Mouse (Mus musculus): ENCODE data around the gene Ngly1.

The Ngly1 gene

DNA sequence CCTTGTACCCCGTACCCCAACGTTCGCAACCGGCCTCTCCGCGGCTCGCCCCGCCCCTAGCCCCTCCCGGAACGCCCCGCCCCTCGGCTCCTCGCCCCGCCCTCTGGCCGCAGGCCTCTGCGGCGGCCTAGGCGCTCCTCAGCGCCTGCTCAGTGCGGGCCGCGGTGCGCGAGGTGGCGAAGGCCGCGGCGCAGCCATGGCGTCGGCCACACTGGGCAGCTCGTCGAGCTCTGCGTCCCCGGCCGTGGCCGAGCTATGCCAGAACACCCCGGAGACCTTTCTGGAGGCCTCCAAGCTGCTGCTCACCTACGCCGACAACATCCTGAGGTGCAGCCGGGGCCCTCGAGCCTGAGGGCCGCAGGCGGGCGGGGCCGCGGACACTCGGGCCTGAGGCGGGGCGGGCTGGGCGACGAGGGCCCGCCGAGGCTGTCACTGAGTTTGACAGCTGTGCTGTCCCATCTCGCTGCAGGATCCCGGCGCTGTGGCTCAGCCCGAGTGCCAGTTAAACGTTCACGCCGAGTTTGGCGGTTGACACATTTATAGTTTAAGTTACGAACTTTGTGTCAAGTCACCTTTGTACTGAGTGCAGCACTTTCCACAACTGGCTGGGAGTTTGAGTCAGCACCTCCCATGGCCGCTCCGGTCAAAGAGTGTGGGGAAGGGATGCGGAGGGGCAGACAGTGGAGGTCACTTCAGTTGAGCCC, at the start of gene Ngly1, which contains the start of gene Oxsm:
TSS of gene Ngly1 (plus strand) at position 110 of the 704 bp plus-strand sequence.
TSS of gene Oxsm (minus strand) at position 638 of the 704 bp plus-strand sequence.
- DNase-seq: peak; percentile 87 to 90

DNA sequence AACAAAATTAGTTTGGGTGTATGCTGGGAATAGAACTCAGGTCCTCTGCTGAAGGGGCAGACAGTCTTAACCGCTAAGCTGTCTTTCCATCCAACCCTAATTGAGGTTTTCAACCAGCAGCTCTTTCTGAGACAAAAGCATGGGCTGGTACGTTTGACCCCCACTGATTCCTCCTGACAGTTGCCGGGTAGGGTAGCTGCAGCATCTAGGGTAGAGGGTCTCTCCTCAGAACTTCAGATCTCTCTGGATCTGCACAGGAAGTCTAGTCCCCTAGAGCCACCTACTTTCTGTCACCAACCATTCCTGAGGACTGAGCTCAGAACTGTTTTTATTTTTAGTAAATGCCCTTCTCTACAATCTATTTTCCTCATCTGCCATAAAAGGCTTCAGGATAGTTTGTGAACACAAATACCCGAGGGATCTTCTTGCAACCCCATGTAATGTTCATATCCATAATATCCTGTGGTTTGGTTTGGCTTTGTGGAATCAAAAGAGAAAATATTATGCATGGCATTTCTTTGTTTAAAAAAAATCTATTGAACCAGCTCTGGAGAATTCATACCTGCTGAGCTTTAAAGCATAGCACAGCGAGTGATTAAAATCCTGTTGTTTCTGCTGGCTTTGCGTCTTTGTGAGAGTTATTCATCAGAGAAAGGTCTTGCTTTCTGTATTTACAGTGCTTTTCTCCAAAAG, 48.7 kb upstream of the Ngly1 start:
- DNase-seq: no peak

DNA sequence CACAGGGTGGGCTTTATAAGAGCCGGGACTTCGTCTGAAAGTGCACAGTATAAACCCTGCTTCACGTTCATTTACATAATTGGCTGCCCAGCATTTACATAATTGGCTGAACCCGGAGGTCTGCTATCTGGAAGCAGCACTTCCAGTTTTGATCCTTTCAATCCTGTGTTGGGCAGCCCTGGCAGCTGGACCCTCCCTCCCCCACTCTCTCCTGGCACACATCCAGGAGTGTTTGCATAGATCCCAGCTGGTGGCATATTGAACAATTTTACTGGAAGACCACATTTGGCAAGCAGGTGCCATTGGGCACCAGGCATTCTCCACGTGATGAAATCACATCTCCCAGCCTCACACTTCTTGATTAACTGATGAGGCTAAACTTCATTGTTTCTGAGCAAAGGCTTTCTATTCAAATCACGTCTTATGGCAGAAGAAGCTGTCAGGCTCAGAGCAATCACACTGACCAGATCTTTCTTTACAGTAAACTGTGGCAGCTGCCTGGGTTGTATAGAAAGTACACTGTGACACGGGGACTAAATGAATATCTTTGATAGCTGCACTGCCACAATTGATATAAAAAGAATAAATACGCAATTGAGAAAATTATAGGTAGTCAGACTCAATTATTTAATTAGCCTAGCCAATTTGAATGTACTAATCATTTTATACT, 48.0 kb upstream of the Ngly1 start:
- DNase-seq: no peak

DNA sequence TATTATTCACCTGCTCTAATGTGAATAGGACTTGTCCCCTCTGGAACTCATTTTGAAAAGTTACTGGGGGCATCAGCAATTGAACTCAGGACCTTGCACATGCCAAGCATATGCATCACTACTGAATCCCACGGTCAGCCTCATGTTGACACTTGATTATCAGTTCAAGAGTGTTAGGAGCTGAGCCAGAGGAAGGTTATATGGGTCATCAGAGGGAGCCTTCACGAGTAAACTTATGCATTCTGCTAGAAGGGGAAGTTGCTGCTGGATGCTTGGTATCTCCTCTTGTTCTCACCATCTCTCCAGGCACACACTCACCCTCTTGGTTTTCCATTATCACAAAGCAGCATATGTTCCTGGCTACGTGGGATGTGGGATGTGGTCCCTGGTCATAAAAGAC, 47.4 kb upstream of the Ngly1 start:
- no peak for DNase-seq

DNA sequence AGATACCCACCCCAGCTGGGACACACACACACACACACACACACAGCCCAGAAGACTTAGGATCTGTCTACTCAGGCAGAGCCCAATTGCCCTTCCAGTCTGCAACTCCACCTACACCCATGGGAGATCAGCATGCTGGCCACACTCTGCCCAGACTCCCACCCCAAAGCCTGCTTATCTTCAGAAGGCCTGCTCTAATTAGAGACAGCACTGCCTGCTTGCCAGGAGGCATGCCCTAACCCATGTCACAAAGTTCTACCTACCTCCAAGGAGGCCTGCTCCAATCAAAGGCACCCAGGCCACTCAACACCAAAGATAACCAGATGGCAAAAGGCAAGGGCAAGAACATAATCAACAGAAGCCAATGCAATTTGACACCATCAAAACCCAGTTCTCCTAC, 41.4 kb upstream of the Ngly1 start:
- DNase-seq: no peak

DNA sequence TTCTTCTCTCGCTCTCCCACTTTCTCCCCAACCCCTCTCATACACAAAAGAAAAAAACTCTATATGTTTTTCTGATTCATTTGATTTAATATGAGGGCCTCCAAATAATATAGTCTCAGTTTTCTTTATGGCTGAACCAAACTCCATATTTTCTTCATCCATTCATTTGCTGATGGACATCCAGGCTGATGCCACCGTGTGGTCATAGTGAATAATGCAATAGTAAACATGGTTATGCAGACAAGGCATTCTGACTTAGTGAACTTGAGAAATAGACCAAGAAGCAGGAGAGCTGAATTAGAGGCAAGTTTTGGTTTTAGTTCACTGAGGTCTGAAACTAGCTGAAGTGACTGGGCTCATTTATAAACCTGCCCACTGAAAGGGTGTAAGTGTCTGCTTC, 30.1 kb upstream of the Ngly1 start:
- DNase-seq: peak; percentile 28 to 43

DNA sequence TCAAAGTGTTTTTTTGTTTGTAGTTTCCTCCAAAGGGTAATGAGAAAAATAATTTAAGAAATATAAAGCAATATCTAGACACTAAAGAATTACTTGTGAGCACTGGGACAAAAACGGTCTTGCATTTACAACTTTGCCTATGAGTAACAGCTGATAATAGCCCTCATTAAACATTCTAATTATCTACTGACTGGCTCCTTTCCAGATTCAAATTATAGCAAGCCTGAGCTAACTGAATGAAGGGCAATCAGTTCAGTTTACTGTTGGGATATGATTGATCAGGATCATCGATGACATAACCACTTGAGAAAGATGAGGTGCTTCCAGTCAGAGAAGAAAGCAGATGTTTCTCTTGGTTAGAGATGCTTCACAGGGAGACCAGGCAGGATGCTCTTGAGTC, 19.7 kb upstream of the Ngly1 start:
- DNase-seq: no peak

DNA sequence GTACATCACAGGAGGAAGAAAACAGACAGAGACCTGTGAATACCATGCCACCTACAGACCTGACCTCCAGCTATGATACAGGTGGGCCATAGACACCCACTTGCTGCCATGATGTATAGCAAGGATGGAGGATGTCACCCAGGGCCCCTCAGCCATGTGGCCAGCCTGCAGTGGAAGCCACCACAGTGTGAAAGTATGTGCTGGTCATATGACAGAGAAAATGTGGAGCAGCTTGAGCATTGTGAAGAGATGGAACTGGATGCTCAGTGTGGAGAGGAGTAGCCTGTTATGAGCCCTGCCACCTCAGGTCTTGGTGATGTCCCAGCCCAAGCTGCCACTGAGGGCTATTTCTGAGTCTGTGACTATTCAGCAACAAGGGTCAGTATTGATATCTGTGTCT, 18.5 kb upstream of the Ngly1 start:
- no peak for DNase-seq

DNA sequence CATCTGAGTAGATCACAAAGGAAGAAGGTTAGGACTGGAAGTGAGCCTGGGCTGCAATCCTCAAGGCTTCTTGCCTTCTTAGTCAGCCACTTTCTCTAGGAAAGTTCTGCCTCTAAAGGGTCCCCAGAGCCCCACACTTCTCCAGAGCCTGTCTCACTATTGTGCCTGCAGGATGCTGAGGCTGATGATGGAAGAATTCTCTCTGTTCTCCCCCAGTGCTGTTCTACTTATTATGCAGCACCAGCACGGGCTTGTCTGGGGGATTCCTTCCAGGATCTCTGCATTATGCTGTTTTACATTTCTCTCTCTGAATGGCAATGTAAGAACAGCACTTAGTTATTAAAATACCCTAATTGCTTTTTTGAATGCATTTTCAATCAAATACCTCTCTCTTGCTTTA, 15.6 kb upstream of the Ngly1 start:
- DNase-seq: no peak

DNA sequence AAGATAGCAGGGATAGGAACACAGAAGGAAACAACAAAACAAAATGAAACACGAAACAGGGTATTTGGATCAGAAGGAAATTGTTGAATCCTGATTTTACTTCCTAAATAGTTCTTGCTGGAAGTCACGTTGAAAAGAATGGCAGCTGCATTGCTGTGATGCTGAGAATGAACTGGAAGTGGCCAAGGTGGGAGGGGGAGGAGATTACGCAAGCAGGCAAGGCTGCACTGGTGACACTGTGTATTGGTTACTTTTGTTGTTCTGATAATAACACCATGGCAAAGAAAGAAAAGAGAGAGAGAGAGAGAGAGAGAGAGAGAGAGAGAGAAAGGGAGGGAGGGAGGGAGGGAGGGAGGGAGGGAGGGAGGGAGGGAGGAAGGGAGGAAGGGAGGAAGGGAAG, 12.6 kb upstream of the Ngly1 start:
- no peak for DNase-seq

DNA sequence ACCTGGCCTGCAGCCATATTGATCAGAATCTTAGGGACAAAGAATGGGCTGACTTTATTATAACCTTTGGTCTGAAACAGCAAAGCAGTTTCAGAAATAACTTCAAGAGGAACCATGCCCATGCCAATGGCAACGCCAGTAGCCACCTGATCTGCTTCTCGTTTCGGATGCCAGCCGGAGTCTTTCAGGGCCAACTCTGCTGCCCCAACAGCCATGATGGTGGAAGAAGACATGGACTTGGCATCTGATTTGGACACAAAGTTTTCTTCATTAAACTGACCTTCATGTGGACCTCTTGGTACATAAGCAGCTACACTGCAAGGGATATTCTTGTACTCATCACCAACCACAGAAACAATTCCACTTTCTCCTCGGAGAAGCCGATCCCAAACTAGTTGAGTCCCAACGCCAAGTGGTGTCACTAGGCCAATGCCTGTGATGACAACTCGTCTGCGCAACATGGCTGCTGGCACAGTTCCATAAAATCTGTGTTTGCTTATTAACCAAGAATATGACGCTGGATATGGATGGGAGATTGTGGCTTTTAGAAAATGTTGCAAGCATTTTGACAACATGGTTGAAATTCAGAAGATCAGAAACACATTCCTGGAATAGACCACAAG, 6.8 kb upstream of the Ngly1 start:
- no peak for DNase-seq

DNA sequence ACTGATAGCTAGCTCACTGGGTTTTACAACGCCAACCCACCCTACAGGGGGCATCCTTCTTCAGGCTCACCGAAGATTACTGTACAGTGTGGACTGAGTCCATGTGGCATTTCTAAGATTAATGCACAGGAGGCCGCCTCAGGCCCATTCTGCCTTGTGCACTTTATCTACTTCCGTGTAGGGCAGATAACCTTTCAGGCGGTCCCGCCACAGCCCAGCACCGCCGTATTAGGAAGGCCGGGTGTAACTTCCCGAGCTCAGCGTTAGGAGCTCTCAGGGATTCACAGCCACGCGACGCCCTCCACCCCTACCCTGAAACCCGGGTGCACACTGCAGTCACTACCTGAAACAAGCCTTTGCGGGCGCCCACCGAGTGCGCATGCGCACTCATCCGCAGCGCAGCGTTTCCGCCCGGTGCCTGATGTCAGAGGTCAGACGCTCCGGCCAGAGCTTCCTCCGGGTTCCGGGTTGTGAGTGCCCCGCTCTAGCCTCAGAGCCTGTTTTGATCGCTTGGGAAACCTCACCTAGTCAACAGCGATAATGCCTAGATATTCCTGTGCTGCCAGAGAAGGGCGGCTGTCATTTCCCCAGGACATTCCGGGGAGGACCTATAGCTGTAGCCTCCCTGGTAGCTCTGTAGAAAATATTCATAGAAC, 6.0 kb upstream of the Ngly1 start:
- peak; percentile 88 to 92 for DNase-seq

DNA sequence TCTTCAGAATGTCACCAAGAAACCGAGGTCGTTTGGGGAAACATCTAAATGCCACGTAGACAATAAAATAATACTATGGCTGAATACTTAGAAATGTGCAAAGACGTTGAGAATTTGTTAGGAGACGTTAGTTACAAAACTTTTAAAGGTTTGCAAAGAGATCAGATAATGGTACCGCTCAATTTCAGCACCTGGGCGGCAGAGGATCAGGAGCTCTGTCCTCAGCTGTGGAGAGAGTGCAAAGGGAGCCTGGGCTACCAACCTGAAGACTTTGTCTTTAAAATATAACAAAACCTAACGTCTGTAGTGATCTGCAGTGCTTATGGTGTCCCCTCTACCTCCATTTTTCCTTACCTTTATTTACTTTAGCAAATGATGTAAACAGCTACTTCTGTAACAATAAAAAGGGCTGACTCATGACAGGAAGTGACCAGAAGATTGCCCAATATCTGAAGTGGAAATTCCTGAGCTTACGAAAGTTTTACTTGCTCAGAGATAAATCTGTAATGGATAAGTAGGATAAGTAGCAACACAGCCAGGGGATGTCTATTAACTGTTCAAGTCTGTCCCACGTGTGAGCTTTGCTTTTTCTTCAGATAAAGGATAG, 5.4 kb upstream of the Ngly1 start:
- DNase-seq: peak; percentile 36

DNA sequence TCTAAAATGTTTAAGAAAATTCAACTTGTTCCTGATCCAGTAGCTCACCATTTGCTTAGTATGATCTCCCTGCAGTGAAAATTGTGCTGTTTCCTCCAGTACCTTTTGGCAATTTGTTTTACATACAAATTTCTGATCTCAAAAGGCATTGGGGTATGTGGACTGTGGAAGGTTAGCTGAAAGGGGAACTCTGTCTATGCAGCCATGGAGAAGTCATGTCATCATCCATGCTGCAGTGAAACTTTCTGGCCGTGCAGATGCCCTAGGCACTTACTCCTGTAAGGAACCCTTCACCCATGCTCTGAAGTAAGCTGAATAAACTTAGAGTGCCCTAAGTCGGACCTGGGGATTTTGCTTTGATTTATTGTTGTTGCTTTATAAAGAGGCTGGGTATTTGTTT, 4.7 kb upstream of the Ngly1 start:
- peak; percentile 16 to 31 for DNase-seq

DNA sequence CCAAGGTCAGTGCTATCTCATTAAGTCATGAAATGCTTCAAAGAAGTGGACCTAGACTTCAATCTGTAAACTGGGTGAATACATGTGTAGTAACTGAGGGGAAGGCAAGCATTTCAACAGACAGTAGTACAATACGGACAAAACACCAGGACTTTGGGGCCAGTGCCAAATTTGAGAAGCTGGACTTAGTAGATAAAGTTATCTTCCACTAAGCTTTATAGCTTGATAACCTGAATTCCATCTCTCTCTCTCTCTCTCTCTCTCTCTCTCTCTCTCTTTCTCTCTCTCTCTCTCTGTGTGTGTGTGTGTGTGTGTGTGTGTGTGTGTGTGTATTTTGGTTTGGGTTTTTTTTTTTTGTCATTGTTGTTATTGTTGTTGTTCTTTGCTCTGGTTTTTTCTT, 4.0 kb upstream of the Ngly1 start:
- DNase-seq: no peak

DNA sequence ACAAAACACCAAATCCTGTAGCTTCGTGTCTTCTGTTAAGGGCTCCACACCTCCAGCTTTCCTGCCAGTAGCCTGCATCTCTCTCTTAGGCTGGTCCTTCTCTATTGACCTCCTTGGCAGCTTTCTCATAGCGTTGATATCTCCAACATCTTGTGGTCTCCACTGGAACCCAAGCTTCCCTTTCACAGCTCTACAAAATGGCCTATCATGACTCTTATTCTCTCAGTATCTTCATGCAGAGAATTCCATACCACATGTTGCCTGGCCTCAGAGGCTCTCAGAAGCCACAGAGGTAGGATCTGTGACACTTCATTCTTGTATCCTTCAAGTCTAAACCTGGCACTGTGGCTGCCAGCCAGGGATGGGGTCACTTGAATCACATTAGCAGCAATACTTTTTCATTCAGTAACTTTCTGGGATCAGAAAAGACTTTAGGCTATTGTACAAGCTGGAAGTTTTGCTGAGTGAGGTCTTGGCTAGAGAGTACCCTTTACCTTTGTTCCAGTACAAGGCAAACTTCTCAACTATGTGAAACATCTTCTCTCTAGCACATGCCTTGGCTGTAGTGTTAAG, 2.7 kb upstream of the Ngly1 start:
- no peak for DNase-seq

DNA sequence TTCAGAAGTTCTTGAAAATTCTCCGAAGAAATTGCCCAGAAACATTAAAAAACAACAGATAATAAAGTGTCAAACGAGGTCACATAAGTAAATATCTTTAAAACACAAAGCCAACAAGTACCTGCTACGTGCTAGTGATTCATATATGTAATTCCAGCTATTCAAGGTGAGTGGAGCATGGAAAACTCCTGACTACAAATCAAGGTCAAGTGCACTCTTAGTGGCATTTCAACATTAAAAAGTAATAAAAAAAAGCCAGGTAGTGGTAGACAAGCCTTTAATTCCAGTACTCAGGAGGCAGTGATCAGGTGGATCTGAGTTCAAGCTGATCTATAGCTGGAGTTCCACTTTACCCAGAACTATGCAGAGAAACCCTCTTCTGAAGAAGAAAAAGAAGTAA, 945 bp upstream of the Ngly1 start:
- DNase-seq: no peak

DNA sequence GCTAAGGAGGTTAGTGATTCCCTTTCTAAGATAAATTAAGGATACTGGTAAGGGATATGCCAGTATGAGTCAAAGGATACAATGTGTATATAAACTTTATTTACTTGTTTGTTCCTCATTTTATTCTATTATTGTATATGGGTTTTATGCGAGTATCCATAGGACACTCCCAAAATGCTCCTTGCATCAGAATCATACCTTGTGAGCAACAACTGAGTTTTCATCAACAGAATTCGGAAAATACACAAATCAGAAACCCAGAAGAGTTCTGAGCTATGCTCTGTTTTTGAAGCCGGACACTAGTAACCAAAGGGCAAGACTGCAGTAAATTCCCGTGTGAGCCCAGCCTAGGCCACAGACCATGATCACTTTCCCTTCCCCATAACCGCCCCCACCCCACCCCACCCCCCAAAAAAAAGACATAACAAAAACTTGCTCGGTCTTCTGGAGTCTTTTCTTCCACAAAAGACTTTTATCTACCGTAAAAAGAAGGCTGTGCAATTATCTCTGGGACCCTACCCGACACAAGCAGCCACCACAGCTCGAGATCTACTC, 400 bp upstream of the Ngly1 start:
- no peak for DNase-seq

DNA sequence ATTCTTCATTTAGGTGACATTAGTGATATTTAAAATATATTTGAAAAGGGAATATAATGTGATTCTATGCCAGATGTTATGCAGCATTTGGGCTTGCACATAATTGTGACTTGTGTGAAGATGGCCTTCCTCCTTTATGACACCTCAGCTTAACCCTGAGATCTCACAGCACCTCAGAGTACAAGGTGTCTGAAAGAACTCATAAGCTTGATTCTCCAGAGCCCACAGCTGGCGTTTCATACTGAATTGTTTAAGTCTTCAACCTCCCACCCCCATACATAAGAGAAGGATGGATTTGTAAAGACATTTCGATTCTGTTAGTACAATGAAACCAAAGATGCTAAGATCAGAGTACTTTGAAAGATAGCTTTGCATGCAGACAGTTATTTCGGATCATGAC, 1.0 kb downstream of the Ngly1 start:
- no peak for DNase-seq

DNA sequence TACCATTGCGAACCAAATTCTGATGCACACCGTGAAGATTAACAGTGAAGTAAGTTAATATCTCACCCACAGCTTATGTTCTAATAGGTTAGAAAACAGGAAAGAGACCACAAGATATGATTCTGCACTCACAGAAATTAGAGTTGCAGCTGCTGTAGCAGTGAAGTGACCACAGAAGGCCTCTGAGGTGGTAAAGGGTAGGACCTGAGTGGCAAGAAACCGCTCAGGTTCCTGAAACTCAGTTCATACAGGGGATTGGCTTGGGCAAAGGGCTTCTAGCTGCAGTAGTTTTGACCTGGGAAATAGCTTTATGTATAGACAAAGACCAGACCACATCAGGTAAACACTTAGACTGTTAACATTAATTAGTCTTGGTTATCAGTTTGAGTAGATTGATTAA, 6.7 kb downstream of the Ngly1 start:
- DNase-seq: no peak

DNA sequence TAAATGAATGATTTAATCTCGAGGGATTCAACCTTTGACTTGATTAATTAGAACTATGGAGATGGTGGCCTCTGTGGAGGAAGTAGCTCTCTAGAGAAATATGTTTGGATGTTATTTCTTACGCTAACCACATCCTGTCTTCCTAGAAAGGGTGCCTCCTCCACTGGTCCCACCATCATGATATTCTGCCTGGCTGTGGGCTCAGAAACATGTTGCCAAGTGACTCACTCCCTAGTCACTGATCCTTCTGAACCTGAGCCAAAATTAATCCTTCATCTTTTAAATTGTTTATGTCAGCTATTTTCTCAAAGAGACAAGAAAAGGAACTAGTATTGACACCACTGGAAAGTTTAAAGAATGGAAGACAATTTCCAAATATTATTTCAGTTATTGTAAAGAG, 7.1 kb downstream of the Ngly1 start:
- DNase-seq: no peak

DNA sequence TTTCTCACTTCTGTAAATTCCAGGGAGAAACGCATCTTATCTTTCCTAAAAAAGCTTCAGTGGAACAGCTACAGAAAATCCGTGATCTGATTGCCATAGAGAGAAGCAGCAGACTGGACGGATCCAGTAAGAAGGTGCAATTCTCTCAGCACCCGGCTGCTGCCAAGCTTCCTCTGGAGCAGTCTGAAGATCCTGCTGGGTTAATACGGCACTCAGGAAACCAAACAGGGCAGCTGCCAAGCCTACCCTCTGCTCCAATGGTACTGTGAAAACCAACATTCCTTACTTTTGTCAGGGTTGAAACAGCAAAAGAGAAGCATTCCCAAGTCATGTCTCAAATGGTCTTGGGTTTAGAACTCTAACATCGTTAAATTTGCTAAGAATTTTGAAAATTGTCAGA, 11.5 kb downstream of the Ngly1 start:
- DNase-seq: no peak

Data from B cell, adult 2 months (primary cell).